Mouse (Mus musculus) gastrocnemius, postnatal 10 days (tissue): Measurements from ENCODE around the gene Dync1h1. TPM values are rescaled to one million over a fixed set of nuclear protein-coding genes. Genes with fewer than 3 reads are reported as not detected.
A peak's percentile ranks its signal among the peaks of the same experiment; 100 is the strongest.
"Not testable (repeated sequence)": the region's sequence is repeated elsewhere in the genome, so short reads cannot be mapped to it uniquely, and the experiment has no call there.

ENCODE experiments used
- DNase-seq: peaks from one replicate; pipeline ENCODE4 v3.0.0; 2021; ENCODE audit warnings: mixed read lengths
- total RNA-seq, 2 experiments: library from RNA; stranded (reverse); gene quantifications; 2 replicates each; pipeline ENCODE4 v1.2.3; 2021

Dync1h1 gene
- total RNA-seq, 2 experiments from 2014 or later: 76.8 to 92.3 TPM

DNA sequence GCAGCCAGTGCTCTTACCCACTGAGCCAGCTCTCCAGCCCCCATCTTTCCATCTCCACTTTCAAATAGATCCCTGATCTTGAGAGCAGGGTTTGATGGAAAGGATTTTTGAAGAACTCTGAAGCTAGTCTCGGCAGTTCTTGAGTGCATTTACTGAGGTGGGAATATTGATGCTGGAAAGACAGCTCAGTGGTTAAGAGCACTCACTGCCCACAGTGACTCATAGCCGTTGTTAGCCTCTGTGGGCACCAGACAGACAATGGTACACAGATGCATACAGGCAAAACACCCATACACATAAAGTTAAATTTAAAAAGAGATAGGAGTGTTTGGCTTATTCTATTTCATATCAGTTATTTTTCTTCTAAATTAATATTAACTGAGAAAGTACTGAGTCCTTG, 5.4 kb downstream of the Dync1h1 start:
- no peak for DNase-seq

DNA sequence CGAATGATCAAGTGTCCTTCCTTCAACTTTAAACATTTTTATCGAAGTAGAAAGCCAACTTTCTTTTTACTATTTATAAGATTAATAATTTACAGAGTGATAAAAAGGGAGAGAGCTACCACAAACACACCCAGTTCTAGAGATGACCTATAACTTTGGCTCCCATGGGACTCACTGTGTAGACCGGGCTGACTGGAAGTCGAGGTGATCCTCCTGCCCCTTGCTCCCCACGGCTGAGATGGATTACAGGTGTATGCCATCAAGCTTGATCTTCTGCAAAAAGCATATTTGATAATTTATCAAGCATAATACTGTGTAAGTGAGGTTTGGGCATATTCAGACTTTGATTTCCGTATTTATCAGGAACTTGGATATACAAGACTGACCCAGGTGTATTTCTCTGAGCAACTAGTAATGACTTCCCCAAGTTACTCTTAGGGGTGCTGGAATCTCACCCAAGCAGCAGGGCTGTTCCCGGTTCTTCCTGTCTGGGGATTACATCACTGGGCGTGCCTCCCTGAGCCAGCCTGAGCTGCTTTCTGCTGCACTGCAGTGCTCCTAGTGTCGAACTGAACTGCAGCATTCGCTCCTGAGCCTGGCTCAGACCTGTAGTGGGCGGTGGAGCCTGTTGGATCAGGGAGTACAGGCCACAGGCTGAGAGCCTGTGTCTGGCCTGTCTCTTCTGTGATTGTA, 7.4 kb downstream of the Dync1h1 start:
- DNase-seq: peak; percentile 49

DNA sequence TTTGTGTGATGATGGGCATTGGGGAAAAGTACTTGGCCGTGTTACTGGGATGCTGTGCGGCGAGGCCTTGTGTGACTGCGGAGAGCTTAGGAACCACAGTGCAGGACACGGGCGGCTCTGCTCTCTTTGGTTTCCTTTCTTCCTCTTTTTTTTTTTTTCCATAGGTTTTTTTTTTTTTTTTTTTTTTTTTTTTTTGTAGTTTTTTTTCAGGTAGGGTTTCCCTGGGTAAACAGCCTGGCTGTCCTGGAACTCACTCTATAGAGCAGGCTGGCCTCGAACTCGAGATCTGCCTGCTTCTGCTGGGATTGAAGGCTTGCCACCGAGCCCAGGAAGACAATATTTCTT, 7.9 kb downstream of the Dync1h1 start:
- no peak for DNase-seq

DNA sequence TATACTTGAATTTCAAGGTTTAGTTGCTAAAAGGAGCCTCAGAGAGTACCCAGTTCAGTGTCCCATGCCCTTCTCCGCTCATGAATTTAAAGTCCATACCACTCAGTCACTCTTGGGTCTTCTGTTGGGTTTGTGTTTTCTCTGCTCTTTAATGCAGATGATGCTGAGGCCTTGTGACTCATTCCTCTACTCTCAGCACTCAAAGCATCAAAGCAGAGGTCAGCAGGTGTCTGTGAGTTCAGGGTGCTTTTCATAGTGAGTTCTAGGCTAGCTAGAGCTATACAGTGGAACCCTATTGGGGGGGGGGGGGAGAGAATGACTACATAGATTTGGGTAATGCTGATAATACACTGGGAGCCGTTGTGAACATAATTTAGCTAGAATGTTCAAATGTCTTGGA, 9.5 kb downstream of the Dync1h1 start:
- DNase-seq: no peak

GRCm38 (mm10) chr12:110630056-110630455, 28.8 kb downstream of the Dync1h1 start:
- no peak for DNase-seq

DNA sequence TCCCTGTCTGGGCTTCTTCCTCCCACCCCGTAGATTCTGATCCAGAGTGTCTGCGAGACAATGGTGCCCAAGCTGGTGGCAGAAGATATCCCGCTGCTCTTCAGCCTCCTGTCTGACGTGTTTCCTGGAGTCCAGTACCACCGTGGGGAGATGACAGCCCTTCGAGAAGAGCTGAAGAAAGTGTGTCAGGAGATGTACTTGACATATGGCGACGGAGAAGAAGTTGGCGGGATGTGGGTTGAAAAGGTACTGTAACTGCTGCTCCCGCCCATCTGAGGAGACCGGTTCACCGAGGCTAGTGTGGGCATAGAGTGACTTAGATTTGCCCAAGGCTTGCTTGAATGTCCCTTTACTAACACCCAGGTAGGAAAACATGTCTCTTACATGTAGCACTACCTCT, 35.0 kb downstream of the Dync1h1 start:
- DNase-seq: no peak

DNA sequence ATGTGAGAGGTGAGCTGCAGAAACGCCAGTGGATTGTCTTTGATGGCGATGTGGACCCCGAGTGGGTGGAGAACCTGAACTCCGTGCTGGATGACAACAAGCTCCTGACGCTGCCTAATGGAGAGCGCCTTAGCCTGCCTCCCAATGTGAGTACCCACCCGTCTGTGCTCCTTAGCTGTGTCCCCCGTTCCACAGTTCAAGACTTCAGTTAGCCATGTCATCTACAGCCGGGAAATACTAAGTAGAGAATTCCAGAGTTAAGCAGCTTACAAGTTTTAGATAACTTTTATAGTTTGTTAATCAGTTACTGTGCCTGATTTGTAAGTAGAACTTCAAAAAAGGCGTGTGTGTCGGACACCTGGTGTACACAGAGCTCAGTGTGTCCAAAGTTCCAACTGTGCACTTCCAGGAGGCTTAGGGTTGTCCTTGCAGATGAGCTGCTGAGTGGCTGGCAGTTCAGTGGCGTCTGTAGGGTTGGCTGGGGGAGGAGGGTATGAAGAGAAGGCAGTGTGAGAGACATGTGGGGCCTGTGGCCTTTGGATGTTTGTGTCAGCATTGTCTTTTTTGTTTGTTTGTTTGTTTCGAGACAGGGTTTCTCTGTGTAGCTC, 36.4 kb downstream of the Dync1h1 start:
- no peak for DNase-seq

- no peak for DNase-seq
Measured at GRCm38 (mm10) chr12:110650241-110650641, 49.0 kb downstream of the Dync1h1 start.

GRCm38 (mm10) chr12:110651464-110651863, 50.2 kb downstream of the Dync1h1 start:
- DNase-seq: no peak

GRCm38 (mm10) chr12:110661746-110662145, 60.5 kb downstream of the Dync1h1 start:
- DNase-seq: no peak

- DNase-seq: peak; percentile 34
Measured at GRCm38 (mm10) chr12:110667466-110668077, 66.3 kb downstream of the Dync1h1 start.

- DNase-seq: no peak
Measured at GRCm38 (mm10) chr12:110674243-110674642, 73.0 kb downstream of the Dync1h1 start.

DNA sequence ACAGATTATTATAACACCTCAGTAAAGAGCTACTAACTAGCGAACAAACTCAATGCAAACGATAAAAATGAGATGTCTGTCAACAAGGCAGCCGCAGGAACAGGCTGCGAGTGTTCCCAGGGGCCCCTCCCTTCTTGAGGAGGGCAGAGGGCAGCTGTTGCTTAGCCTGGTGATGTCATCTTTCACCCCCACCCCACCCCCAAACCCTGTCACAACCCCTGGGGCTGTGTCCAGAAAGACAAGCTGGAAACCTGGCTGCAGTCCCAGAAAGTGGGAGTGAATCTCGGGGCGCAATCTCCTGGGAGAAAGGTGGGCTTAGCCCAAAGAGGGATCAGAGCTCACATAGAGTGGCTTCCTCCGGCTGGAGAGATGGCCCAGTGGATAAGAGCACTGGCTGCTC, 79.9 kb downstream of the Dync1h1 start:
- no peak for DNase-seq

- no peak for DNase-seq
Measured at GRCm38 (mm10) chr12:110681878-110682277, 80.6 kb downstream of the Dync1h1 start.

DNA sequence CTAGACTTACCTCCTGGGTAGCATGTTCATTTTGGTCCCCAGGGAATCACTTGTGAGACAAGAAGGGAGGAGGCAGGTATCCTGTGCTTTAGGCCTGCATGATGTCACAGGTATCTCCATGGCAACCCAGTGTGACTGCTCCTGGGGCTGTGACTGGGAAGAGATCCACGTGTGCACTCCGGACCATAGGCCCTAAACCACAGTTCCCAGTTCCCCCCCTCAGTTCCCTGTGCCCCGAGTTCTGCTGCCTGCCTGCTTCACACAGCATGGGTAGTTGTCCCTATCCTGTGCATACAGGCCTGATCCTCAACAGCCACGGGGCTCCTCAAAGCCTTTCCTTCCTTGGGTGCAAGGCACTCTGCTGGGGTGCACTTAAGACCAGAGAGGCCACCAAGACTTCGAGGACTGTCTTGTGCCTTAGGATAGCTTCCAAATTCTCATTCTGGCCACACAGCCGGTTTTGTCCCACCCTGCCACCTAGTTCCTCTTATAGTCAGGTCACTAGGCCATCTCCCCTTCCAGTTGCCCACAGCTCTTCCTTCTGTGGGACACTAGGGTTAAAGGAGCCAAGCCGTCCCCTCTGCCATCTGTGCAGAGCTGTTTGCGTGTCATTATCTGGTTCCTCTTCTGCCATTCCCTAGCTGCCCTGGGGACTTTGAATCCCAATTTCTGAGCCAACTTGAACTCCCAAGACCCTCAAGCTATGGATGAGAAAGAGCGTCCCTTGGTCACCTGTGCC, 81.5 kb downstream of the Dync1h1 start, which contains the start of gene 1700001K19Rik:
TSS of gene 1700001K19Rik (minus strand) at position 59 of the 739 bp plus-strand sequence.
- no peak for DNase-seq

DNA sequence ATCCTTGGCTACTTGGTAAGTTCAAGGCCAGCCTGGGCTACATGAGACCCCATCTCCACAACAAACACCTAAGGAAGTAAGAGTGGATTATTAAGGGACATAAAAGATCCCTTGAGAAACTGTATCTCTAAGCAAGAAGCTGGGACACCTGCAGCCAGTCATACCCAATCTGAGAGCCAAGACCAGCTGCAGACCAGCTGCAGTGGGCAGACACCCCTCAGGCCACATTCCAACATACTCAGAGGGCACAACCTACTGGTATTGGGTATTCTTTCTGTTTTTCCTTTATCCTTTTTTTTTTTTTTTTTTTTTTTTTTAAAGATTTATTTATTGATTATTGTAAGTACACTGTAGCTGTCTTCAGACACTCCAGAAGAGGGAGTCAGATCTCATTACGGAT, 82.3 kb downstream of the Dync1h1 start:
- DNase-seq: no peak

DNA sequence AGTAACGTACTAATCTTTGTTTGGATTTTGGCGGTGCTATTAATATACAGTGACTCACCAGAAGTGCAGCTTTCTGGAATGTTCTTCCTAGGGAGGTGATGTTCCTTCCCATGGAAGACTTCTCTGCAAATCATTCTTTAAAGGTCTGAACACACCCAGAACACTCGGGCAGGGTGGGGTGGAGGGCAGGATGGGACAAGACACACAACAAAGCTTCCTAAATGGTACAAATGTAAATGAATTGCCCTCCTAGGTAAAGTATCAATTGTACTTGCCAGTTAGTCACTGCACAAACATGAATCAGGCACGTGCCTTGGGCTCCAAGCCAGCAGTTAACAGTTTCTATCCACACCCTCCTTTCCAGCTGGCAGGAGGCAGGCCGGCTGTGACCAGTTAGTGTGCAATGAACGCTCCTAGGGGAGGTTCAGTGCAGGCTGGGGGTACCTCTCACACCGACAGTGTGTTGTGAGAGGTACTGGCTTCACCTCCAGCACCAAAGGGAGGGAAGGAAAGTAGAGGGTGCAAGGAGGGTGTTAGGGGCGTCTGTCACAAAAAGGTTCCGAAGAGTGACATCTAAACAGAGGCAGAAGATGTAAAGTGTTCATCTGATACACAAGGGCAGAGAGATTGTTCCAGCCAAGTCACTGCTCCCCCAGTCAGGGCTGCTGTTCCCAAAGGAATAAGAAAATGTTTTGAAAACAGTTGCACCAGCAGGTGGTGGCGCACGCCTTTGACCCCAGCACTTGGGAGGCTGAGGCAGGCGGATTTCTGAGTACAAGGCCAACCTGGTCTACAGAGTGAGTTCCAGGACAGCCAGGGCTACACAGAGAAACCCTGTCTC, 86.9 kb downstream of the Dync1h1 start:
- DNase-seq: peak; percentile 27

- not testable (repeated sequence) for DNase-seq
Measured at GRCm38 (mm10) chr12:110688921-110689320, 87.7 kb downstream of the Dync1h1 start.

DNA sequence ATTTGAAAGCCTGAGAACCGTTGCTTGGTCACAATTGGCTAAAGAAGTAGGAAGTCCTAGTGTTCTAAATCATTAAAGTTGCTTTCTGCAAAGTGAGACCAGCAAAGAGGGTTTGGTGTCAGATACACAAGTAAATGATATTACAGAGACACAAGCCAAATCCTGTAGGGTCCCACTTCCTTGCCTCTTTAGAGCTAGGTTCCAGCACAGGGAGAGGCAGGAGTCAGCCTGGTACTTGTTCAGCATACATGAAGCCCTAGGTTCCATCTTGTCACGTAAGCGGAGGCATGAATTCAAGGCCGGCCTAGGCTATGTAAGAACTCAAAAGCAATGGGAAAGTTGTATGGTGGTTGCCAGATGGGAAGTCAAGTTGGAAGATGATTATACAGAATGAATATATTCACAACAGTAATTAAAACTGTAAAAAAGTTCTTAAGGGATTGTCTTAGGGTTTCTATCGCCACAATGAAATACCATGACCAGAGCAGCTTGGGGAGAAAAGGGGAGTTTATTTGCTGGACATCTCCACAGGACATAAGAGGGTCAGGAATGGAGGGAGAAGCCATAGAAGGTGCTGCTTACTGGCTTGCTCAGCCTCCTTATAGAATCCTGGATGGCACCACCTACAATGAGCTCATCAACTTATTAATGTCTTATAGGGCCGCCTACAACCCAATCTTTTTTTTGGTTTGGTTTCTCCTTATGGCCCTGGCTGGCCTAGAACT, 88.8 kb downstream of the Dync1h1 start:
- no peak for DNase-seq

DNA sequence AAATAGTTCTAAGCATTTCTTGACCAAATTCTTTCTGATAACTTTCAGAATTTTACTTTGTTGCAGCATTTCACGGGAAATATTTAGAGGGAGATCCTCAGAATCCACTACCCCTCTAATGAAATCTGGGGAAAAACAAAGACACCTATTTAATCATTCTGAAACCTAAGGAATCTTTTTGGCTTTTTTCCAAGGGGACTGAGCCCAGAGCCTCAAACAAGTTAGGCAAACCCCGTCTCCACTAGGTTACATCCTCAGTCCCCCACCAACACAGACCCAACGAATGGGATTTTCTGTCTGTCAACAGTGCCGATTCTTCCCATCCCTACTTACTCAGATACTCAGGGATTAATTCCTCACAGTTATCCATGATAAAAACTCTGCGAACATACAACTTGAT, 92.1 kb downstream of the Dync1h1 start:
- DNase-seq: not testable (repeated sequence)

GRCm38 (mm10) chr12:110695676-110696171, 94.5 kb downstream of the Dync1h1 start:
- peak; percentile 50 for DNase-seq
